Mouse (Mus musculus): ENCODE results near the gene Nr1d2.

DNA sequence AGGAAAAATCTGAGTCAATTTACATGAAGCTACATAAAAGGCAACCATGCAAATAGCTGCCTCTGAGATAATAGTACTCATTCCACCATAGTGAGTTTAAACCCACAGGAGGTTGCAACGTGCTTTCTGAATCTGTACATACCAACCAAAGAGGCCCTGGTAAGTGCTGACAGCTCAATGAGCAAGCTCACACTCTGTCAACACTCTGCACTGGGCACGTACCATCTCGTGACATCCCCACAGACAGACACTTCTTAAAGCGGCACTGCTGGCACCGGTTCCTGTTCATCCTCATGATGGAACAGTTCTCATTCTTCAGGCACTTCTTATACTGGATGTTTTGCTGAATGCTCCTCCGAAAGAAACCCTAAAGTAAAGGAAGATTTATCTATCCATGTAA is 22.5 kb downstream of the Nr1d2 start:
- TF ChIP-seq CTCF (conservative IDR thresholded peaks at IDR 0.05 in 1 of 2, IDR thresholded peaks at IDR 0.05 in 1 of 2; ENCODE audit: low read depth in 2 of 2, low read length in 2 of 2): no peak
- no peak for TF ChIP-seq POLR2A (IDR thresholded peaks at IDR 0.05; ENCODE audit: low read depth, low read length)
- no peak for TF ChIP-seq ETS1 (conservative IDR thresholded peaks at IDR 0.05; ENCODE audit: low read depth, low read length)
- no peak for TF ChIP-seq USF1 (IDR thresholded peaks at IDR 0.05; ENCODE audit: low read depth, low read length)
- no peak for TF ChIP-seq TBP (conservative IDR thresholded peaks at IDR 0.05; ENCODE audit: low read depth, low read length)
- no peak for TF ChIP-seq GABPA (IDR thresholded peaks at IDR 0.05; ENCODE audit: insufficient replicate concordance, low read depth, low read length)

Measured in CH12.LX (cell line).